Mouse (Mus musculus) heart, adult 8-10 months (tissue): ENCODE results near the gene Cep112. TPM values are rescaled to one million over a fixed set of nuclear protein-coding genes. Genes with fewer than 3 reads are reported as not detected.
A peak's percentile ranks its signal among the peaks of the same experiment; 100 is the strongest.

Source experiments
- DNase-seq: peaks from one replicate; pipeline ENCODE4 v3.0.0; 2022; ENCODE audit warnings: low spot score
- total RNA-seq, 4 experiments: library from RNA; stranded (reverse); gene quantifications; 2 replicates each; pipeline ENCODE4 v1.2.4; 2022

Gene Cep112
- total RNA-seq, result 10 to 100 TPM in 3 of 4 experiments, 1 to 10 TPM in 1; 9.3 to 12.4 (median 11.4) TPM

DNA sequence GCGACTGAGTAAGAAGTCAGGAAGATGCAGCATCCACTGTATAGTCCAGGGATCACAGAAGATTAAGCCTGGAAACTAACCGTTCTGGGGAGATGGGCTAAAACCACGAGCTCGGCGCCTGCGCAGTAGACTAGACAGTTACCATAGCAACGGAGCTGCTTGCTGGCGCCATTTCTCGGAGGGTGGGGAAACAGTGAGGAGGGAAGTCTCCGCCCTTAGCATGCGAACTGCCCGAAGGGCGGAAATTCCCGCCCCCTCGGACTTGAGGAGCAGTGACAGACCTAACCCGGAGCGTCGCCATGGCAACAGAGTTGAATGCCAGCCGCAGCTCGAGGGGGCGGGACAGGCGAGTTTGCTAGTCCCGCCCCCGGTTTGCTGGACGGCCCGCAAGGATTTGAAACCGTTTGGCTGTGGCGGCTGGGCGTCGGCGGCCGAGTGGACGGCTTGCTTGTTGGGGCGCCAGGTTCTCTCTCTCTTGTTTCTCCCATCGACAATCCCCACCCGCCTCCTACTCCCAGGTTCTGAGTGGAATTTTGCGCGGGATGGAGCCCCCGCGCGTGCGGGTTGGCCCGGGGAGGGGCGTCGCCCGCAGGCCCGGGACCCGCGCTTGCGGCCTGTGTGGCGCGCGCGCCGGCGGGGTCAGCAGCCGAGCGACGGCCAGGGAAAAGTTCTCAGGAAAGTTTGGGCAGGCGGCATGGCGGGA, at the start of gene Cep112:
Gene Cep112 (plus strand): TSS at position 304 of the 703 bp plus-strand sequence.
- DNase-seq, result peak; percentile 99

DNA sequence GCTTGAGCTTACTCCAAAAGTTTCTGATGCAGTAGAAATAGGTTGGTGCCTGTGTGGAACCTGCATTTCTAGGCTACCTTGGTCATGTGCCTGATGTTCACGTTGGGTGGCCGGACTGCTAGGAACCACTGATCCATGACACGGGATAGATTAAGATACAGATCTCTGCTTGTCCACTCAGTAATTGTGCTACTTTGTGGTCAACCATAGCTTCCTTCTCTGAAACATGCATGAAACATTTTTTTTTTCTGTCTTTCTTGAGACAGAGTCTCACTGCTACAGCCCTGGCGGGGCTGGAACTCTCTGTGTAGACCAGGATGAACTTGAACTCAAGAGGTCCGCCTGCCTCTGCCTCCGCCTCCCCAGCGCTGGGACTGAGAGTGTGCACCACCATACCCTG, 48.2 kb upstream of the Cep112 start:
- no peak for DNase-seq

DNA sequence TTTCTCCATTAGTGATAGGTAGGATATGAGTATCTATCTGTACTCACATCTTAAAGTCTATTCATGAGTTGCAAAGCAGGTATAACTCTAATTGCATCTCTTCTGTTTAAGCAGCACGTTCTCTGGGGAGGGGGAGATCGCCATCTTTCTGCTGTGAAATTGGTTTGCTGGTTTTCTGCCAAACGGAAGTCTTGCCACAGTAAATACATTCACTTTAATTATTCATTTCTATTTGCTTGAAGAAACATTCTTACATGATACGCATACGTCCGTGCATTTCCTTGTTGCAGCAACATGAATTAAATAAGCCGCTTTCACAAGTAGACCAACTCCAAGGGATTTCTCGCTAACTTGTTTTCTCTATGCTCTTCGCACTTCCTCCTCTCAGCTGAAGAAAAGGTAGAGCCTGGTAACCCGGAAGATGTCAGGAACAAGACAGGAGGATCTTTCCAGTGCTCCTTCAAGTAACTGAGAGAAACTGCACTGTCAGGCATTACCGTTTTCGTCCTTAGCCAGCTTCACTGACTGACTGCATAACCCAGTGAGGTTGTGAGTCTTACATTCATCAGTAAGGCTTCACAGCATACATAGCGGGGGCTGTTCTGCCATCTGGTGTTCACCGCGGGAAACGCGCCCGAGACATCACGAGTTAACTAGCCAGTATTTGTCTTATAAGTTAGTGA, 47.2 kb upstream of the Cep112 start:
- DNase-seq, result peak; percentile 71

DNA sequence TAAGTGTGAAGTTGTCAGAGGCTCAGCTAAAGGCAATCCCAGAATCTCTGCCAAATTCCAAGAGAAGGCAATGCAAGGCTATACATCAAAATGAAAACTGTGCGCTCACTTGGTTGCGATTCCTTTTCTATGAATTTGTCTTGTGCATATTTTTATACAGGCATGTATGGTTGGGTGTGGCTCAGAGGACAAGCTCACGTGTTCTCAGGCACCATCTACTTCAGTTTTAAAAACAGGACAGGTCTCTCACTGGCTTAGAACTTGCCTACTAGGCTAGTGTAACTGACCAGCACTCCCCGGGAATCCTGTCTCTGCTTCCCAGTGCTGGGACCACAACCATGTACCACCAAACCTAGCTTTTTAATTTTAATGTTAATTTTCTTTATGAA, 46.6 kb upstream of the Cep112 start:
- no peak for DNase-seq

DNA sequence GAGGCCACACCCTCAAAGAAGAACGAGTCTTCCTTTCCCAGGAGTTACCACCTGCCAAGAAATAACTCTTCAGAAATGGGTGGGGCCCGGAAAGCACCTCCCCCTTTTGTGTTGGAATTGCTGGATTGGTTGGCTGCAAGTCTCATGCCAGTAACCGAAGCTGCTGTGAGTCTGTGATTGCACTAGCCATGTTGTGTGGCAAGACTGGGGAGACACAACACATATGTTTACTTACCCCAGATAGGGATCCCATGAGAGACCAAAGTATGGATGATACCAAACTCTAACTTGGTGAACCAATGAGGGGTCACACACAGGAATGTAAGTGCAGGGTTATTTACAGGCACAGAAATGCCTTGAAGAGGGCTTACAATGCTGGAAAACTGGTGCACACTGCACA, 42.3 kb upstream of the Cep112 start:
- DNase-seq, result no peak

DNA sequence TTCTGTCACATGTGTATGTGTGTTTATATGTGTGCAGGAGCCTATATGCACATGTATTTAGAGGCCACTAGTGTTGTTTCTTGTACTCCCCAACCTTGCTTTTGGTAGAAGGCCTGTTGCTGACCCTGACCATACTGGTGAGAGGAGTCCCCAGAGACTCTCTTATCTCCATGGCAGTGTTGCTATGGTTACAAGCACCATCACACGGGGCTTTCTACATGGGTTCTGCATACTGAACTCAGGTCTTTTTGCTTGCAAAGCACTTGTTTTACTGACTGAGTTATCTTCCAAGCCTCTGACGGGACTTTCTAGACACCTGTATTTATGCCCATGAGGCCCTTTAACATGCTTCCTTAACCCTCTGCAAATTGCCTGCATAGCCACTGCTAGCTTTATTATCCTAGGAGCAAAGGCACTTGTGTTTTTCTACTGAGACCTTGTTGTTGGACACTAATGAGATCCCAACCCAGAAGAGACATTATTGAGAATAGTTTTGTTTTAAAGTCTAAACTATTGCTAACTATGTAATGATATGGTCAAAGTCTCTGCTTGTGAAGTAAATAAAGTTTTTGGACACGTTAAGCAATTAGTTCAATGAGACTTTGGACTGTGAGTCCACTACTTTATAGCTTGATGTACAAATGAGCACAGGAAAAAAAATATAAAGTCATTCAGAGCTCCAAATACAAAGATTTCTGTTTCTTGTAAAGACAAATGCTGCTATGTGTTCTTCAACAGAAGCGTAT, 39.9 kb upstream of the Cep112 start:
- DNase-seq, result no peak

DNA sequence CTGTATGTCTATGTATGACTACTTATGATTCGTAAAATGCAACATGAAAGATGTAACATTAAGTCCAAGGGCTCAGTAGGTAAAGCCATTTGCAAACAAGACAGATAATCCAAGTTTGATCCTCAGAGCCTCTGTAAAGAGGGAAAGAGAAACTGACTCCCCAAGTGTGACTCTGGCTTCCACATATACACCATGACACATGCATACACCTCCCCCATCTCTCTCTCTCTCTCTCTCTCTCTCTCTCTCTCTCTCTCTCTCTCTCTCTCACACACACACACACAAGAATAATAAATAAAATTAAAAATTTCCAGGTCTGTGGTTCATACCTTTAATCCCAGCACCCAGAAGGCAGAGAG, 39.3 kb upstream of the Cep112 start:
- DNase-seq, result no peak

DNA sequence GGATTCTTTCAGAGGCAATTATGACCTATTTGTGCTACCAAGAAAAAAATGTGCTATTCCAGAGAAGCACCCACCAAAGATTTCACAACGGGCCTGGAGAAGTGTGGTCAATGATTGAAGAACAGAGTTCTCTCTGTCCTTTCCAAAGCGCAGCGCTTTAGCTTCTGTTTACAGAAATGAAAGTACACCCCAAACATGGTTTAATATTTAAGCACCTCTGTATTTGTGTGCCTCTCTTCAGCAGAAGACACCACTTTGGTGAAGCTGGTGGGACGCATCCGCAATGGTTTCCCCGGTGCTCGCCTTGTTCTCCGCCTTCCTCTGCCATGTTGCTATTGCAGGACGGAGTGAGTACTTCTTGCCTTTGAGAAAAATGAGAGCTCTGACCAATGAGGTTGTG, 29.9 kb upstream of the Cep112 start:
- no peak for DNase-seq

DNA sequence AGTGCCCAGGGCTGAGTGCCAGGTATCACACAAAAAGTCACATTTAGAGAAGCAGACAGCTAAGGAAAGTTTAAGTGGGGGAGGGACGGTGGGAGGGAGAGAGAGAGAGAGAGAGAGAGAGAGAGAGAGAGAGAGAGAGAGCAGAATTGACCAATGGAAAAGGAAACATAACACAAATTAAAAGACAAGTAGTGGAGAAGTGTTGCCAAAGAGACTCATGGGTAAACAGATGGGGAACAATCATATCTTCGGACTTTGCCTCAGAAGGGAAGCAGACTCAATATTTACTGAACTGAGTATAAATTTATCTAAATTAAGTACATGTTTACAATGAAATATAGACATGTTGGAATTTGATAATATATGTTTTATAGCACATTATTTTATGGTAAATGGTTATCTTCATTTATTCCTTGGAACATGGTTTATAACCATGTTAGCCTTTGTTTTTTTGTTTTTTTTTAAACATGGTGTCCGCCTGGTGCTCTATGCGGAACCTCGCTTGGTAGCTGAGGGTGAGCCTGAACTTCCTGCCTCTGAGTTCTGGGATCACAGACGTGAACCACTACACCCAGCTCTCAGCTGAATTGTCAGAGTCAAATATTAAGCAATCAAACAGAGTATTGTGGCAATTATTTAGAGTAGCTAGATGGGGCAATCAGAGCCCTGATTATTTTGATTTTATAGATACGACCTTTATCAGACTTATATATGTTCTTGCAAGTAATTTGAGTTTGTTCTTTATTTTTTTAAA, 28.7 kb upstream of the Cep112 start:
- no peak for DNase-seq

DNA sequence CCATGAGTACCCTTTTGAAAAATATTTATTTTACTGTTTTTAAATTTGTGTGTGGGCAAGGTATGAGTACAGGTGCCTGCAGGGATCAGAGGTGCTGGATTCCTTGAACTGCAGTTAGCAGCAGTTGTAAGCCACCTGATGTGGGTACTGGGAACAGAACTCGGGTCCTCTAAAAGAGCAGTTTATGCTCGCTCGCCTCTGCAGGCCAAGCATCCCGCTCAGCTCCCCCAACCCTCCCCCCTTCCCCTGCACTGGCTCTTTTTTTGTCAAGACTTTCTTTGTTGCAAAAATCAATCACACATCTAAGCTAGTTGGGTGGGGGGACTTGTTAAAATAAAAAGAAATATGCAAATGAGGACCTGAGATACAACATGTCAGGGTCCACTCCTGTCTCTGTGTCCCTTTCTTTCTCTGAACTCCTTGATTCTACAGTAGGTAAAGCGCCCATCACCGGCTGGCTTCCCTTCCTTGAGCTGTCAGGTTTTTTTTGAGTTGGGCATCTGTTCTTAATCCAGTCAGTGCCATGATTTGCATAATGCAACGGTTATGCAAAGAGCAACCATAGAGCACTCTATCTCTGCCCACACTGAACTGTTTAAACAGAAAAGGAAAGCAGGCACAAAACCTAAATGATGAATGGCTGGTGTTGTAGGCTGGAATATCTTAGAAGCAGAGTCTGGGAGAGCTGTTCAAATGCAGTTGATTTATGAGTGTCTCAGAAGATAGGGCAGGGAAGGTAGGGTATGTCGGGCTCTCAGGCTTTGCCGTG, 14.9 kb upstream of the Cep112 start:
- no peak for DNase-seq

DNA sequence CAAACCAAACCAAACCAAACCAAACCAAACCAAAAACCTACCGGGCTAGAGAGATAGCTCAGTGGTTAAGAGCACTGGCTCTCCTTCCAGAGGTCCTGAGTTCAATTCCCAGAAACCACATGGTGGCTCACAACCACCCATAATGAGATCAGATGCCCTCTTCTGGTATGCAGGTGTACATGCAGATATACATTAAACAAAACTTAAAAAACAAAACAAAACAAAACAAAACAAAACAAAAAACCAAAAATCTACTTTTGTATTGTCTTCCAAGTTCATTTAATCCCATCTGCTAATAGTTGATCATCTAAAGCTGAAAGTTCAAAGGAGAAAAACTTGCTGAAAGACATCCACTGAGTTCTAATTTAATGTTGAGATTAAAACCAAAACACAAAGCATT, 8.6 kb upstream of the Cep112 start:
- no peak for DNase-seq

DNA sequence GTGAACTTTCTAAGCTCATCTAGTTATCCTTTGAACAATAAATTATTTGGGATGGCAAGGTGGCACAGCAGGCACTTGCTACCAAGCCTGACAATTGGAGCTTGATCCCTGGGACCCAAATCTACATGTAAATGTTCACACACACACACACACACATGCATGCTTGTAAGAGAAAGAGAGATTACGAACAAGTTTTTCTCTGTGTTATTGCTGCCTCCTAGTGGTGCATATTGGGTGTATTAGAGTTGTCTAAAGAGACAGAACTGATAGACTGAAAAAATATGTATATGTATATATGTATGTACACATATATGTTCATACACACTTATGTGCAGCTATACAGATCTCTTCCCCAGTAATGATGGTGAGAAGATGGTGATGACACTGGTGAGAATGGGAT, 6.5 kb upstream of the Cep112 start:
- no peak for DNase-seq

DNA sequence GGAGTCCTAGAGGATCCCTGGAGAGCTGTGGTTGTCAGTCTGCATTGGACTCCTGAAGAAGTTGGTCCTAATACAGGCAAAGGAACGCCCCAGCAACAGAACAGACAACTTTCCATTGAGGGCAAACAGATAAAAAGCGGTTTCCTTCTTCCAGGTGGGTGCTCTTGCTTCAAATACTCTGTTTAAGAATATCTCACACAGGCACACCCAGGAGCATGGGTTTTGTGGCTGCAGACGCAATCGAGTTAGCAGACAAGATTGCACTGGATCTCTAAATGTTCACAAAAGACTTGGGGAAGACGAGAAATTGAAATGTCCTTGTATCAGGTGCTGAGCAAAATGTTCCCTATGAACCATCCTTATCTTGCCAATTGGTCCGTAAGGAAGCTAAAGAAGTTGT, 5.8 kb upstream of the Cep112 start:
- DNase-seq, result no peak

DNA sequence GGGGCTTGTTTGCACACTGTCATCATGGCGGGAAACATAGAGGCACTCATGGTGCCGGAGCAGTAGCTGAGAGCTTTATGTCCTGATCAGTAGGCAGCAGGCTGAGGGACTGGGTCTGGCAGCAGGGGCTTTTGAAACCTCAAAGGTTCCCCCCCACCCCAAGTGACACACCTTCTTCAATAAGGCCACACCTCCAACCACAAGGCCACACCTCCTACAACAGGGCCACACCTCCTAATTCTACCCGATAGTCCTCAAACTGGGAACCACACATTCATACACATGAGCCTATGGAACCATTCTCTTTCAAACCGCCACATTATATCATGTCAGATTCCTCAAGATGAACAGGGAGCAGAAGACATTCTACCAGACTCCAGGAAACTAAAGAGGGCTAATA, 4.2 kb upstream of the Cep112 start:
- no peak for DNase-seq

DNA sequence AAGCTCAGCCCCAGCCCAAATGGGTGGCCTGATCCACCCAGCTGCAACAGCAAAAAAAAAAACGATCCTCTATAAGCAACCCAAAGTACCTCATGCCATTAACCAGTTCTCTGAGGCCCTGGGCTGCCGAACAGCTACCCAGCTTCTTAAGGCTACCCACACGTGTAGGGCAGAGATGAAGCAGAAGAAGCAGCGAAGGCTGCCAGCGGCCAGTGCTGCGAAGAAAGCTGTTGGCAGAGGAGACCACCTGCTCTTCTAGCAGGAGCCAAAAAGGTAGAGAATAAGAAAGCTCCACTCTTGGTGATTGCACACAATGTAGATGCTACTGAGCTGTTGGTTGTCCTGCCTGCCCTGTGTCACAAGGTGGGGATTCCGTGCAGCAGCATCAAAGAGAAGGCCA, 1.8 kb upstream of the Cep112 start:
- no peak for DNase-seq

DNA sequence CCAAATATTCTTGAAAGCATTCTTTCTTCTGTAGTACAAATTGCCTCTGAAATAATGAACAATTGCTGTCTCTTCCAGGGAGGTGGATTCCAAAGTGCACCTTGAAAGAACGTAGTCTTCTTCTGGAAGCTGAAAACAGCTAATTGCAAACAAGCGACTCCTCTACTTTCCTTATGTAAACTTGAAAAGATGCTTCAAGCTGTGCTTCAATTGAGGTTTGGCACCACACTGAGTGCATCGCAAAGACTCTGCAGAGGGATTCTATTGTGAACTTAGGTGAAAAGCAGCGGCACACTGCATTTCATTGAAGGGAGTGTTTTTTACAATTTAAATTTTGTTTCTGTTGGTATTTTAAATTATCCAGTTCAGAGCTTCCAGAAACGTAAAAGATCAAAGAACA, 881 bp upstream of the Cep112 start:
- DNase-seq, result no peak

DNA sequence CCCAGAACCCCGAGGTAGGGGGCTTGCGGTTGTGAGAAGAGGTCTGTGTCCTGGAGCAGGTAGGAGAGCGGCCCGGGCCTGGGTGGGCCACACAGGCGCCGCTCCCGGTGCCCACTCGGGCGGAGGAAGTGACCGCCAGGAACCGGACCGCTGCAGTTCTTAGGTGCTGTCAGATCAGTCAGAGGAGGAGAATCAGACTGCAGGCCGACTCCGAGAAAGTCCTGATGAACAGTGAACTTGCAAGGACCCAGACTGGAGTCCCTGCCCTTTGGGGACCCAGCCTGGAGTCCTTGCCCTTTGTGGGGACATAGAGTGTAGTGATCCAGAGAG, 565 bp downstream of the Cep112 start:
- DNase-seq, result no peak

DNA sequence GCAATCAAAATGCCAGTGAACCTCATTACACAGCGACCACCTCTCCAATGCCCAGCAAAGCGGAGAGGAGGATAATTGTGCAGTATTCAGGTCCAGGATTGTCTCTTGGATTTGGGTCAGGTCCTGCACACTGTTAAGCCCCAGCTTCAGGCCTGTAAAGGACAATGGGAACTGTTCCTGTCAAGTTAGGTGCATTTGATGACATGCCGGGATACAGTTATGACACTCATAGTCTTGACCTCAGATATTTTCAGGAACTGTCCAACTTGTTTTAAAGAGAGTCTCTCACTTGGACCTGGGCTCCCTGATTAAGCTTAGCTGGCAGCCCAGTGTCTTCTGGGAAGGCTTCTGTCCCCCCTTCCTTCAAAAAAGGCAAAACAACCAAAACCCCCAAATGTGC, 1.1 kb downstream of the Cep112 start:
- no peak for DNase-seq

DNA sequence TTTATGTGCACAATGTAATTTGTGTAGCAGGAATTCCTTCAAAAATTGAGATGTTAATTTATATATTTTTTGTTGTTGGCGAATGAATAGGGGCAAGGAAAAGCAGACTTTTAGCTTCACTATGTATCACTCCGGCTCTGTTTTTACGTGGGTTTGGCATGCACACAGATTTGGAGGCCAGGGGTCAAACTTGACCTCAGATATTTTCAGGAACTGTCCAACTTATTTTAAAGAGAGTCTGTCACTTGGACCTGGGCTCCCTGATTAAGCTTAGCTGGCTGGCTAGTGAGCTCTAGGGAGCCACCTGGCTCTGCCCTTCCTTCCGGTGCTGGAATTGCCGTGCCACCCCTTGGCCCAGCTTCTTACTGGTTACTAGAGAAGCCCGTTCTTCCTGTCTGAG, 2.2 kb downstream of the Cep112 start:
- DNase-seq, result no peak

DNA sequence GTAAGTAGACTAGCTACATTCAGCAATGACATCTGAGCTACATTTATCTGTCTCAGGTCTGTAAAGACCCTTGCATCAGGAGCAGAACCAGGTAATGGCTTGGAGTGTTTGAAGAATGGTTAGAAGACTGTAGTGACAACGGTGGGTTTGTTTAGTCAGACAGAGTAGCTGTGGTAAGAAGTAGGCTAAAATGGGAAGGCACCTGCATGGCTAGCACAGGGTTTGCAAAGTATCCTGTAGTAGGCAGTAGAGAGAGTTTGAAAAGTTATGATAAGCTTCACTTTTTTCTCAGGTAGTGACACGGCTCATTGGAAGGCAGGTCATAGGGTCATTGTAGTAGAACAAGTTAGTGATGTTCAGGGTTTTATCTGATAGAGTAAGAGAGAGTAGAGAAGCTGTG, 4.1 kb downstream of the Cep112 start:
- DNase-seq, result no peak

DNA sequence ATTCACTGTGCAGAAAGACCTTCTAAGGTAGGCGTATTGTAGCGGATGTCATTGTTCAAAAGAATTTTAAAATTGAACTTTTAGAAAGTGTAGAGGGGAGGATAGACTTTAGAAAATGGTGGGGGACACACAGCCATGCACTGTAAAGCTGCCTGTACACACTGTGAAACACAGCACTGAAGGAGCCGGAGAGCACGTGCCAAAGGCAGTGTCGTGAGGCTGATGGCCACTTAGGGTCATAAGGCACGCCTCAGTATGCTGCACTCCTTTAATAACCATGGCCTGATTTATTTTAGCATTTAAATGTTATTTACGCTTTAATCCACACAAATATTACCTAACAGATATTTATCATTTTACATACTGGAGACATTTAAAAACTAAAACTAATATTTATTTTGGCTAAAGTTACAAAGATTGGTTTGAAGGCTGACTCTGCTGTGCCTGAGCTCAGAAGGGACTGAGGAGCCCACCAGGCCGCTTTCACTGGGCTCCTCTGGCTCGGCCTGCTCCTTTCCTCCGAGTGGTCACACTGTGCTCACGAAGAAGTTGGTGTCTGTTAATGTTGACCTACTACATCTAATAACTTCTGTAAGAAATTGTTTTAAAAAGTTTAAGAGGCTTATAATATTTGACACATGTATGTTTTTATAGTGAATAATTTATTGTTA, 19.0 kb downstream of the Cep112 start:
- no peak for DNase-seq
